Mouse (Mus musculus): Measurements from ENCODE around the gene Ptpn22.

GRCm38 (mm10) chr3:103944794-103945562 is 85.4 kb downstream of the Ptpn22 start:
- TF ChIP-seq CTCF (IDR thresholded peaks at IDR 0.05), result no peak
- no peak for TF ChIP-seq EP300 (IDR thresholded peaks at IDR 0.05)

Data from lung, postnatal 0 days (tissue).